Mouse (Mus musculus): ENCODE results near the gene Fkbp2.

Fkbp2 gene

GRCm38 (mm10) chr19:6971644-6972043 lies 8.7 kb downstream of the Fkbp2 start:
- DNase-seq (ENCODE audit: extremely low spot score, low spot score): no peak

GRCm38 (mm10) chr19:6970460-6971085 lies 9.7 kb downstream of the Fkbp2 start:
- no peak for DNase-seq (ENCODE audit: extremely low spot score, low spot score)

GRCm38 (mm10) chr19:6969665-6970381 lies 10.5 kb downstream of the Fkbp2 start:
- peak; percentile 80 for DNase-seq (ENCODE audit: extremely low spot score, low spot score)

GRCm38 (mm10) chr19:6969291-6969664 lies 11.0 kb downstream of the Fkbp2 start:
- DNase-seq (ENCODE audit: extremely low spot score, low spot score): no peak

- no peak for DNase-seq (ENCODE audit: extremely low spot score, low spot score)
These were observed 11.6 kb downstream of the Fkbp2 start for GRCm38 (mm10) chr19:6968491-6969271.

- DNase-seq (ENCODE audit: extremely low spot score, low spot score): no peak
These were observed 23.8 kb downstream of the Fkbp2 start for GRCm38 (mm10) chr19:6956461-6956860.

GRCm38 (mm10) chr19:6955424-6955823 lies 24.9 kb downstream of the Fkbp2 start:
- DNase-seq (ENCODE audit: extremely low spot score, low spot score): no peak

- no peak for DNase-seq (ENCODE audit: extremely low spot score, low spot score)
These were observed 26.3 kb downstream of the Fkbp2 start for GRCm38 (mm10) chr19:6954046-6954445.

- no peak for DNase-seq (ENCODE audit: extremely low spot score, low spot score)
These were observed 27.6 kb downstream of the Fkbp2 start for GRCm38 (mm10) chr19:6952712-6953037.

GRCm38 (mm10) chr19:6951994-6952711 lies 28.1 kb downstream of the Fkbp2 start:
- peak; percentile 72 for DNase-seq (ENCODE audit: extremely low spot score, low spot score)

GRCm38 (mm10) chr19:6951381-6951968 lies 28.8 kb downstream of the Fkbp2 start:
- peak; percentile 91 for DNase-seq (ENCODE audit: extremely low spot score, low spot score)

GRCm38 (mm10) chr19:6950613-6951153 lies 29.6 kb downstream of the Fkbp2 start:
- DNase-seq (ENCODE audit: extremely low spot score, low spot score): peak; percentile 75

- no peak for DNase-seq (ENCODE audit: extremely low spot score, low spot score)
These were observed 30.4 kb downstream of the Fkbp2 start for GRCm38 (mm10) chr19:6949951-6950350.

- DNase-seq (ENCODE audit: extremely low spot score, low spot score): no peak
These were observed 30.8 kb downstream of the Fkbp2 start for GRCm38 (mm10) chr19:6949532-6949931.

GRCm38 (mm10) chr19:6948186-6948585 lies 32.1 kb downstream of the Fkbp2 start:
- DNase-seq (ENCODE audit: extremely low spot score, low spot score): no peak

GRCm38 (mm10) chr19:6947742-6948141 lies 32.6 kb downstream of the Fkbp2 start:
- no peak for DNase-seq (ENCODE audit: extremely low spot score, low spot score)

- no peak for DNase-seq (ENCODE audit: extremely low spot score, low spot score)
These were observed 36.6 kb downstream of the Fkbp2 start for GRCm38 (mm10) chr19:6943709-6944108.

GRCm38 (mm10) chr19:6942764-6943163 lies 37.5 kb downstream of the Fkbp2 start:
- DNase-seq (ENCODE audit: extremely low spot score, low spot score): no peak

GRCm38 (mm10) chr19:6942249-6942691 lies 38.0 kb downstream of the Fkbp2 start, which contains the start of gene Gpr137:
Gene Gpr137 (minus strand): TSS chr19:6942480.
- peak; percentile 90 for DNase-seq (ENCODE audit: extremely low spot score, low spot score)

GRCm38 (mm10) chr19:6941372-6942248 lies 38.7 kb downstream of the Fkbp2 start, which contains the start of gene Bad:
Gene Bad (plus strand): TSS chr19:6941861.
- peak; percentile 97 for DNase-seq (ENCODE audit: extremely low spot score, low spot score)

All from neural tube, embryonic 10.5 days (tissue).